8 mouse cellular contexts compared by ENCODE assay signal in genomic region chr13:12255911-12256705, GRCm38 (mm10). TPM values are rescaled to one million over a fixed set of nuclear protein-coding genes. Genes with fewer than 3 reads are reported as not detected.
A peak's percentile ranks its signal among the peaks of the same experiment; 100 is the strongest.
DNase-seq lines count a peak whose midpoint lies in the region; ATAC-seq and TF ChIP-seq lines count a peak whose summit lies in the region.

No protein-coding gene starts in this region.

- H3K9me3 ChIP-seq in erythroblast, embryonic 14.5 days (ENCODE audit: control insufficient read depth, low read length): peaks cover 8% of the 10 kb centered on the region
- no peaks in the 10 kb centered on the region for H3K9me3 ChIP-seq in forebrain, postnatal 0 days (ENCODE audit: low read length)
- H3K9me3 ChIP-seq in liver, postnatal 0 days (ENCODE audit: low read length): peaks cover 6% of the 10 kb centered on the region

- peaks cover 31% of the 10 kb centered on the region for H3K36me3 ChIP-seq in erythroblast, embryonic 14.5 days (ENCODE audit: control insufficient read depth)
- peaks cover 15% of the 10 kb centered on the region for H3K36me3 ChIP-seq in C2C12 (ENCODE audit: control insufficient read depth, insufficient read depth)
- H3K36me3 ChIP-seq in forebrain, postnatal 0 days (ENCODE audit: insufficient read depth): no peaks in the 10 kb centered on the region
- H3K36me3 ChIP-seq in liver, postnatal 0 days (replicated peaks; ENCODE audit: insufficient read depth, low read length): no peaks in the 10 kb centered on the region

- TF ChIP-seq EP300 in liver, postnatal 0 days (IDR thresholded peaks at IDR 0.05; ENCODE audit: low read depth): no peak

- TF ChIP-seq CTCF in C2C12 (IDR thresholded peaks at IDR 0.05; ENCODE audit: control insufficient read depth, insufficient read depth, insufficient read length): no peak
- no peak for TF ChIP-seq CTCF in forebrain, postnatal 0 days (IDR thresholded peaks at IDR 0.05; ENCODE audit: low read depth)
- no peak for TF ChIP-seq CTCF in liver, postnatal 0 days (IDR thresholded peaks at IDR 0.05; ENCODE audit: low read depth)

- no peak for ATAC-seq in erythroblast, adult 5-6 weeks (replicated peaks; ENCODE audit: low FRiP score, poor library complexity, severe bottlenecking)
- ATAC-seq in forebrain, postnatal 0 days: no peak
- no peak for ATAC-seq in liver, postnatal 0 days

- H3K4me2 ChIP-seq in forebrain, postnatal 0 days (ENCODE audit: low read depth): peak overlapping the region; percentile 68; the same call in 1 of the 2 replicates
- peak overlapping the region; percentile 76 for H3K4me2 ChIP-seq in liver, postnatal 0 days (ENCODE audit: low read depth, low read length)

- DNase-seq in forebrain, postnatal 0 days: no peak
- DNase-seq in liver, postnatal 0 days: no peak
- DNase-seq in frontal cortex, postnatal 14 days (ENCODE audit: low spot score in 2 of 2): no peak
- no peak for DNase-seq in c-Kit-positive CD71-positive TER-119-positive erythroid progenitor cells, embryonic 14.5 days (ENCODE audit: low spot score)
- no peak for DNase-seq in spleen, postnatal 14 days (ENCODE audit: low spot score in 2 of 2)

- H3ac ChIP-seq in C2C12 (ENCODE audit: control insufficient read depth, insufficient read length, low read depth): peak overlapping the region; percentile 30

- WGBS in forebrain, postnatal 0 days: 64% methylated on average over 3 of the region's 3 CpGs
- WGBS in liver, postnatal 0 days (ENCODE audit: insufficient replicate concordance): 49% methylated on average over 3 of the region's 3 CpGs

- peak overlapping the region; percentile 91 for H3K4me3 ChIP-seq in erythroblast, embryonic 14.5 days (replicated peaks)
- peak overlapping the region; percentile 3 for H3K4me3 ChIP-seq in C2C12 (ENCODE audit: insufficient read depth, poor library complexity, severe bottlenecking)
- peak overlapping the region; percentile 67; the same call in 1 of the 2 replicates for H3K4me3 ChIP-seq in forebrain, postnatal 0 days (ENCODE audit: low read depth, low read length)
- peak overlapping the region; percentile 94 for H3K4me3 ChIP-seq in liver, postnatal 0 days (ENCODE audit: low read depth, low read length)

- no peaks in the 10 kb centered on the region for H3K27me3 ChIP-seq in erythroblast, embryonic 14.5 days (ENCODE audit: control insufficient read depth)
- H3K27me3 ChIP-seq in C2C12 (ENCODE audit: control insufficient read depth, insufficient read depth, insufficient read length): no peaks in the 10 kb centered on the region
- no peaks in the 10 kb centered on the region for H3K27me3 ChIP-seq in forebrain, postnatal 0 days (ENCODE audit: insufficient read depth, low read length)
- H3K27me3 ChIP-seq in liver, postnatal 0 days (ENCODE audit: insufficient read depth, low read length): no peaks in the 10 kb centered on the region

- H3K4me1 ChIP-seq in erythroblast, embryonic 14.5 days (ENCODE audit: control insufficient read depth): peaks cover 32% of the 10 kb centered on the region
- H3K4me1 ChIP-seq in forebrain, postnatal 0 days (ENCODE audit: insufficient read depth): peaks cover 13% of the 10 kb centered on the region
- H3K4me1 ChIP-seq in liver, postnatal 0 days (ENCODE audit: insufficient read depth): peaks cover 13% of the 10 kb centered on the region; the same call in 1 of the 2 replicates

- H3K79me3 ChIP-seq in C2C12 (ENCODE audit: low read depth): peaks cover 29% of the 10 kb centered on the region

- H3K9ac ChIP-seq in forebrain, postnatal 0 days: 0 out of 2 replicates have a peak overlapping the region, but pooled peaks have one; percentile 55
- no peak overlapping the region; the same call in 1 of the 2 replicates for H3K9ac ChIP-seq in liver, postnatal 0 days (replicated peaks)

- peaks cover 45% of the 10 kb centered on the region for H3K79me2 ChIP-seq in C2C12 (ENCODE audit: control insufficient read depth, insufficient read depth)

- no peak overlapping the region for H3K27ac ChIP-seq in forebrain, postnatal 0 days (ENCODE audit: low read depth, low read length)
- H3K27ac ChIP-seq in liver, postnatal 0 days (ENCODE audit: low read depth): no peak overlapping the region

TF ChIP-seq in C2C12, 6 proteins besides CTCF, POLR2A, EP300 and RAD21:
- TF ChIP-seq MYOD1 (IDR thresholded peaks at IDR 0.05; ENCODE audit: control insufficient read depth, insufficient read length, low read depth) (no peak), MAX (IDR thresholded peaks at IDR 0.05) (no peak), FOSL1 (IDR thresholded peaks at IDR 0.05; ENCODE audit: insufficient read depth, low read length, poor library complexity, severe bottlenecking) (no peak), USF1 (IDR thresholded peaks at IDR 0.05; ENCODE audit: low read depth) (no peak), MYOG (IDR thresholded peaks at IDR 0.05; ENCODE audit: control insufficient read depth, extremely low read depth, insufficient read length) (no peak), CEBPB (IDR thresholded peaks at IDR 0.05; ENCODE audit: low read depth) (no peak)

RNA-seq across cellular contexts. Expression of gene Mtr, which starts 1.8 kb away (rescaled TPM):
- 0.55 and 0.61 TPM in 2 replicates for polyA plus RNA-seq in erythroblast, embryonic 14.5 days (2012)
- total RNA-seq in erythroblast, adult 5-6 weeks (2015; ENCODE audit: low replicate concordance): 6.3 and 8.6 TPM in 2 replicates
- 13.0 and 15.8 TPM in 2 replicates for total RNA-seq in erythroblast, adult 5-6 weeks (2017; ENCODE audit: low replicate concordance)
- 5.6 TPM for polyA plus RNA-seq in C2C12 (2012; fragmentation: generic; extraction: Trizol)
- total RNA-seq in forebrain, postnatal 0 days (2014; rRNA removed): 5.2 and 8.3 TPM in 2 replicates
- 1.8 and 1.9 TPM in 2 replicates for polyA plus RNA-seq in forebrain, postnatal 0 days (2015; fragmentation: Nextera tagmentation; extraction: Ambion mirVana)
- 3.2 and 4.1 TPM in 2 replicates for polyA plus RNA-seq in liver, postnatal 0 days (2015; fragmentation: Nextera tagmentation; extraction: Ambion mirVana)

Comparison
In these comparisons a context has a peak if more than half of its experiments do, and no peak if none do; other contexts are left out.
1. H3K4me3 ChIP-seq: peak in every context shown above with its lines; median percentile 94 in liver, postnatal 0 days; 91 in erythroblast, embryonic 14.5 days; 67 in forebrain, postnatal 0 days; 3 in C2C12.